Mouse (Mus musculus) forebrain, embryonic 12.5 days (tissue): ENCODE data around the gene Akt3. TPM values are rescaled to one million over a fixed set of nuclear protein-coding genes. Genes with fewer than 3 reads are reported as not detected.

Experiments
- ATAC-seq: fragments of 200-750 bp; cut with Nextera tagmentation; 2 replicates; pipeline ENCODE4 v1.8.0; 2017; ENCODE audit warnings: moderate TSS enrichment; ENCODE audit not compliant: low FRiP score
- H3K27ac ChIP-seq: fragments of 300-500 bp; sonication (generic); 2 replicates; pipeline ENCODE4 v1.5.1; 2016; ENCODE audit warnings: mild to moderate bottlenecking
- H3K27me3 ChIP-seq: fragments of 300-500 bp; sonication (generic); 2 replicates; pipeline ENCODE4 v1.6.1; 2016; ENCODE audit warnings: mild to moderate bottlenecking
- H3K36me3 ChIP-seq: fragments of 300-500 bp; sonication (generic); replicated peaks from 2 replicates; pipeline ENCODE4 v1.6.1; 2016; ENCODE audit warnings: mild to moderate bottlenecking
- H3K4me1 ChIP-seq: fragments of 300-500 bp; sonication (generic); 2 replicates; pipeline ENCODE4 v1.6.1; 2016
- H3K4me2 ChIP-seq: fragments of 300-500 bp; sonication (generic); 2 replicates; pipeline ENCODE4 v1.6.1; 2016; ENCODE audit warnings: mild to moderate bottlenecking, moderate library complexity
- H3K4me3 ChIP-seq: fragments of 300-500 bp; sonication (generic); replicated peaks from 2 replicates; pipeline ENCODE4 v1.5.1; 2016; ENCODE audit warnings: mild to moderate bottlenecking
- H3K9ac ChIP-seq: fragments of 300-500 bp; sonication (generic); 2 replicates; pipeline ENCODE4 v1.6.1; 2016; ENCODE audit warnings: mild to moderate bottlenecking
- H3K9me3 ChIP-seq: fragments of 300-500 bp; sonication (generic); 2 replicates; pipeline ENCODE4 v1.6.1; 2016
- WGBS: fragments of 180-500 bp; shearing (Covaris S2); methylation state at CpG from one replicate; pipeline ENCODE4 v1.1.7; 2016; 5-methylcytosine and 5-hydroxymethylcytosine counted together
- polyA plus RNA-seq: library from polyadenylated mRNA; unstranded; fragments of >200 nt; fragmentation: Nextera tagmentation; extraction: Ambion mirVana; gene quantifications from 2 replicates; pipeline ENCODE4 v1.2.1, GENCODE M21; 2016

The Akt3 gene
- polyA plus RNA-seq, 1 experiment from 2014 or later: 24.5 TPM

- Histone ChIP-seq H3K4me3 (no peak overlapping the region), H3K27me3 (no peaks in the 10 kb centered on the region), H3K9ac (no peak overlapping the region), H3K9me3 (no peaks in the 10 kb centered on the region), H3K4me1 (peaks cover 4% of the 10 kb centered on the region; the same call in 1 of the 2 replicates), H3K36me3 (no peaks in the 10 kb centered on the region), H3K4me2 (no peak overlapping the region), H3K27ac (peak overlapping the region; percentile 56; the same call in 1 of the 2 replicates)
- 40% methylated on average over 4 of the region's 4 CpGs for WGBS
- ATAC-seq: no peak
Observed at GRCm38 (mm10) chr1:177040058-177040457, 217.9 kb downstream of the Akt3 start.

- H3K27me3 ChIP-seq: no peaks in the 10 kb centered on the region
- H3K4me2 ChIP-seq: no peak overlapping the region
- 74% methylated on average over 6 of the region's 6 CpGs for WGBS
- no peak overlapping the region for H3K4me3 ChIP-seq
- H3K9me3 ChIP-seq: no peaks in the 10 kb centered on the region
- peaks cover 4% of the 10 kb centered on the region; the same call in 1 of the 2 replicates for H3K4me1 ChIP-seq
- peaks cover 5% of the 10 kb centered on the region; the same call in 1 of the 2 replicates for H3K36me3 ChIP-seq
- 0 out of 2 replicates have a peak, but pooled peaks have one; percentile 60 for ATAC-seq
- H3K27ac ChIP-seq: peak overlapping the region; percentile 31; the same call in 1 of the 2 replicates
- no peak overlapping the region for H3K9ac ChIP-seq
Observed at GRCm38 (mm10) chr1:177039093-177039674, 218.8 kb downstream of the Akt3 start.

- 47% methylated on average over 2 of the region's 2 CpGs for WGBS
- Histone ChIP-seq H3K27ac (no peak overlapping the region), H3K9ac (no peak overlapping the region)
Observed at GRCm38 (mm10) chr1:177038383-177038782, 219.6 kb downstream of the Akt3 start.

GRCm38 (mm10) chr1:177035460-177035859, 222.5 kb downstream of the Akt3 start:
- ATAC-seq: no peak
- no peak overlapping the region for H3K9ac ChIP-seq
- 89% methylated on average over 2 of the region's 2 CpGs for WGBS
- no peak overlapping the region for H3K27ac ChIP-seq
- H3K4me2 ChIP-seq: no peak overlapping the region
- H3K4me1 ChIP-seq: peaks cover 6% of the 10 kb centered on the region; the same call in 1 of the 2 replicates
- H3K9me3 ChIP-seq: no peaks in the 10 kb centered on the region
- H3K4me3 ChIP-seq: no peak overlapping the region
- H3K27me3 ChIP-seq: no peaks in the 10 kb centered on the region
- H3K36me3 ChIP-seq: peaks cover 11% of the 10 kb centered on the region; the same call in 1 of the 2 replicates

More at GRCm38 (mm10) chr1:177038383-177038782, 219.6 kb downstream of the Akt3 start:
- no peak for ATAC-seq
- Histone ChIP-seq H3K4me3 (no peak overlapping the region), H3K9me3 (no peaks in the 10 kb centered on the region), H3K4me1 (peaks cover 4% of the 10 kb centered on the region; the same call in 1 of the 2 replicates), H3K4me2 (no peak overlapping the region), H3K36me3 (peaks cover 5% of the 10 kb centered on the region; the same call in 1 of the 2 replicates), H3K27me3 (no peaks in the 10 kb centered on the region)

GRCm38 (mm10) chr1:177032233-177032632, 225.8 kb downstream of the Akt3 start:
- H3K9ac ChIP-seq: no peak overlapping the region
- 13% methylated on average over 1 of the region's 1 CpGs for WGBS
- H3K27me3 ChIP-seq: no peaks in the 10 kb centered on the region
- H3K4me3 ChIP-seq: no peak overlapping the region
- H3K4me1 ChIP-seq: peaks cover 2% of the 10 kb centered on the region; the same call in 1 of the 2 replicates
- ATAC-seq: 0 out of 2 replicates have a peak, but pooled peaks have one; percentile 78
- no peak overlapping the region for H3K27ac ChIP-seq
- no peak overlapping the region for H3K4me2 ChIP-seq
- H3K36me3 ChIP-seq: peaks cover 17% of the 10 kb centered on the region
- no peaks in the 10 kb centered on the region for H3K9me3 ChIP-seq

GRCm38 (mm10) chr1:177031196-177031595, 226.8 kb downstream of the Akt3 start:
- Histone ChIP-seq H3K27me3 (no peaks in the 10 kb centered on the region), H3K4me1 (peaks cover 2% of the 10 kb centered on the region; the same call in 1 of the 2 replicates), H3K9ac (no peak overlapping the region), H3K36me3 (peaks cover 17% of the 10 kb centered on the region), H3K4me2 (no peak overlapping the region), H3K27ac (no peak overlapping the region), H3K4me3 (no peak overlapping the region), H3K9me3 (no peaks in the 10 kb centered on the region)
- WGBS: 92% methylated on average over 1 of the region's 1 CpGs
- no peak for ATAC-seq

GRCm38 (mm10) chr1:177030669-177031068, 227.3 kb downstream of the Akt3 start:
- 76% methylated on average over 3 of the region's 3 CpGs for WGBS
- ATAC-seq: no peak
- H3K9me3 ChIP-seq: no peaks in the 10 kb centered on the region

GRCm38 (mm10) chr1:177029032-177029431, 229.0 kb downstream of the Akt3 start:
- H3K36me3 ChIP-seq: peaks cover 23% of the 10 kb centered on the region

More at GRCm38 (mm10) chr1:177030669-177031068, 227.3 kb downstream of the Akt3 start:
- no peaks in the 10 kb centered on the region for H3K27me3 ChIP-seq
- no peak overlapping the region for H3K27ac ChIP-seq
- H3K9ac ChIP-seq: no peak overlapping the region
- peaks cover 2% of the 10 kb centered on the region; the same call in 1 of the 2 replicates for H3K4me1 ChIP-seq
- peaks cover 17% of the 10 kb centered on the region for H3K36me3 ChIP-seq
- no peak overlapping the region for H3K4me2 ChIP-seq
- no peak overlapping the region for H3K4me3 ChIP-seq

GRCm38 (mm10) chr1:177027706-177028105, 230.3 kb downstream of the Akt3 start:
- H3K9ac ChIP-seq: no peak overlapping the region
- no peak for ATAC-seq

More at GRCm38 (mm10) chr1:177029032-177029431, 229.0 kb downstream of the Akt3 start:
- no peak overlapping the region for H3K4me3 ChIP-seq
- no peaks in the 10 kb centered on the region for H3K27me3 ChIP-seq
- no peak overlapping the region for H3K4me2 ChIP-seq
- no peak overlapping the region for H3K9ac ChIP-seq
- H3K4me1 ChIP-seq: peaks cover 2% of the 10 kb centered on the region; the same call in 1 of the 2 replicates
- H3K27ac ChIP-seq: no peak overlapping the region
- H3K9me3 ChIP-seq: no peaks in the 10 kb centered on the region
- WGBS: 81% methylated on average over 2 of the region's 2 CpGs
- ATAC-seq: no peak

GRCm38 (mm10) chr1:177022751-177023150, 235.3 kb downstream of the Akt3 start:
- Histone ChIP-seq H3K27me3 (no peaks in the 10 kb centered on the region), H3K9ac (no peak overlapping the region), H3K4me3 (no peak overlapping the region), H3K4me2 (no peak overlapping the region), H3K9me3 (no peaks in the 10 kb centered on the region), H3K36me3 (peaks cover 28% of the 10 kb centered on the region), H3K4me1 (peaks cover 11% of the 10 kb centered on the region), H3K27ac (no peak overlapping the region)
- no peak for ATAC-seq
- WGBS: 75% methylated on average over 3 of the region's 3 CpGs

More at GRCm38 (mm10) chr1:177027706-177028105, 230.3 kb downstream of the Akt3 start:
- H3K4me2 ChIP-seq: no peak overlapping the region
- H3K27me3 ChIP-seq: no peaks in the 10 kb centered on the region
- 89% methylated on average over 3 of the region's 3 CpGs for WGBS
- peaks cover 35% of the 10 kb centered on the region for H3K36me3 ChIP-seq
- H3K27ac ChIP-seq: no peak overlapping the region
- no peaks in the 10 kb centered on the region for H3K9me3 ChIP-seq
- H3K4me3 ChIP-seq: no peak overlapping the region
- H3K4me1 ChIP-seq: peaks cover 2% of the 10 kb centered on the region; the same call in 1 of the 2 replicates

- 98% methylated on average over 5 of the region's 5 CpGs for WGBS
- ATAC-seq: no peak
- H3K36me3 ChIP-seq: peaks cover 22% of the 10 kb centered on the region
Observed at GRCm38 (mm10) chr1:177019668-177020067, 238.3 kb downstream of the Akt3 start.

GRCm38 (mm10) chr1:177018750-177019149, 239.3 kb downstream of the Akt3 start:
- Histone ChIP-seq H3K4me2 (no peak overlapping the region), H3K27ac (no peak overlapping the region), H3K4me1 (peaks cover 42% of the 10 kb centered on the region), H3K4me3 (no peak overlapping the region), H3K27me3 (no peaks in the 10 kb centered on the region), H3K36me3 (peaks cover 15% of the 10 kb centered on the region), H3K9me3 (no peaks in the 10 kb centered on the region), H3K9ac (no peak overlapping the region)
- WGBS: 78% methylated on average over 1 of the region's 1 CpGs
- no peak for ATAC-seq

More at GRCm38 (mm10) chr1:177019668-177020067, 238.3 kb downstream of the Akt3 start:
- Histone ChIP-seq H3K27me3 (no peaks in the 10 kb centered on the region), H3K4me3 (no peak overlapping the region), H3K4me1 (peaks cover 34% of the 10 kb centered on the region), H3K27ac (no peak overlapping the region), H3K9me3 (no peaks in the 10 kb centered on the region), H3K4me2 (no peak overlapping the region), H3K9ac (no peak overlapping the region)
